Mouse (Mus musculus): ENCODE data around the gene Gm17622.

Gm17622 gene

GRCm38 (mm10) chr13:96490433-96490832 is at the start of gene Gm17622:
Gene Gm17622 (plus strand): TSS chr13:96490733.
- no peak for DNase-seq (ENCODE audit: low spot score)

DNA sequence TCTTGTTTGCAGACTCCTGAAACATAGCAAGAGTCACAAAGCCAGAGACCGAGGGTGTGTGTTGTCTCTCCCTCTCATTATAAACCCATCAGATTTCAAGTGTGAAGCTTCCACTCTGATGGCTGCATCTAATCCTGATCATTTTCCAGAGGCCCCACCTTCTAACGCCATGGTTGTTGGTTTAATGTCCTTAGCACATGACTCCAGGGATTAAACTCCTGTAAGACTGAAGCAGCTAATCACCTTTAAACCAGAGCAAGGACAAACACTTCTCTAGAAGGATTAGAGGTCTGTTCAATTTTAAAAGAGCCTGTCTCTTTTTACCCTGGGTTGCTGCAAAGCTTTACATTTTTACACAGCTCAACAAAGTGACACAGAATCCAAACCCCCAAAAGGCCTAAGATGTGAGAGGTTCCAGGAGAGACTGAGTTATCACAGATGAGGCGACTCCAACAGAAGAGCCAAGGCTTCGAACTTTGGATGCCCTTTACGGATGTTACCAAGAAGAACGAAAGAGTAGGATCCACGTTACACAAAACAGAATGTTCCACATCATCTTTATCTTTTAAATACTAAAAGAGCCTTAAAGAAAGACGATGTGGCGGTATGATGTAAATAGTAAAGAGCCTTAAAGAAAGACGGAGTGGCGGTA is 40.2 kb upstream of the Gm17622 start:
- no peak for DNase-seq (ENCODE audit: low spot score)

DNA sequence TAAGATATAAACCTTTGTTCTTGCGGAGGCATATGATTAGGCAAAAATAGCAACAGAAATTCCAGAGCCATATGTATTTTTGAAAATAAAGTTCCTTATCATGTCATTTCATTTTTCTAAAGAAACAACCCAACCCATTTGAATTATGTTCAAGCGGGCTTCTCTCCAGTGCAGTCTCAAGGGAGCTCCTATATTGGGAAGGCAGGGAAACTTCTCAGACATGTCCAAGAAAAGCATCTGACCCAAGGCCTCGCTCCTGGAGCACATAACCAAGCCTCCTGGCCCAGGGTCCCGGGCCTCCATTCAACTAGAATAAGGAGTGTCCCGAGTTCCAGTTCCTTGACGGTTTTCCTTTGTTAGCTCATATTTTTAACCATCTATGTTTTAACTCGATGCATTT is 39.7 kb upstream of the Gm17622 start:
- DNase-seq (ENCODE audit: low spot score), result no peak

GRCm38 (mm10) chr13:96451386-96452140 is 39.0 kb upstream of the Gm17622 start:
- DNase-seq (ENCODE audit: low spot score), result no peak

DNA sequence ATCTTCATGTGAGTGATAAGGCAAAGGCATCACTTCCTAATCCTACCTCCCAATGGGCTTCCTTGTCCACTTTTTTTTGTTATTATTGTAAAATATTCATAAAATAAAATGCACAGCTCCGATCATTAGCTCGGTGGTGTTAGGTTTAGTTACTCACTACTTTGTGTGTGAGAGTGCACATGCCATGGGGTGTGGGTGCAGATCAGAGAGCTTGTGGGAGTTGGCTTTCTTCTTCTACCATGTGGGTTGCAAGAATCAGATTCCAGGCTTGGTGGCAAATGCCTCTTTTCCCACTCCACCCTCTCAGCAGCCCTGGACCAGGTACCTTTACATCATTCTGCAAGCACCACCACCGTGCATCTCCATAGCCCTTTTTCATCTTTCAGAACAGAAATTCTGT is 37.9 kb upstream of the Gm17622 start:
- DNase-seq (ENCODE audit: low spot score), result no peak

DNA sequence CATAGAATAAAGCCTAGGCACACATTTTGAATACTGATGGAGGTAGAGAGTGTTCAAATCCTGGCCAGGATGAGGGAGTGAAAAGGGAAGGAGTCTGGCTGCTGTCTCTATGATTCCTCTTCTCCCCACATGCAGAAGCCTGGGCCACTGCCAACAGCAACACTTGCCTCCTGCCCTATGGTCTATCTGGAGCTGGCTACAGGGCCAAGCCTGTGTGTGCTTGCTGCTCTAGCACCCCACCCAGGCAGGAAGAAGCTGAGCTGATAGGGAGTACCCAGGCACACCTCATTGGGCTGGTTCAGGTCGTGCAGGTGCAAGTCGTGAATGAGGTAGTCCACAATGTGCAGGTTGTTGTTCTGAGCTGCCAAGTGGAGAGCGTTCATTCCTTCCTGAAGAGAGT is 36.2 kb upstream of the Gm17622 start:
- no peak for DNase-seq (ENCODE audit: low spot score)

DNA sequence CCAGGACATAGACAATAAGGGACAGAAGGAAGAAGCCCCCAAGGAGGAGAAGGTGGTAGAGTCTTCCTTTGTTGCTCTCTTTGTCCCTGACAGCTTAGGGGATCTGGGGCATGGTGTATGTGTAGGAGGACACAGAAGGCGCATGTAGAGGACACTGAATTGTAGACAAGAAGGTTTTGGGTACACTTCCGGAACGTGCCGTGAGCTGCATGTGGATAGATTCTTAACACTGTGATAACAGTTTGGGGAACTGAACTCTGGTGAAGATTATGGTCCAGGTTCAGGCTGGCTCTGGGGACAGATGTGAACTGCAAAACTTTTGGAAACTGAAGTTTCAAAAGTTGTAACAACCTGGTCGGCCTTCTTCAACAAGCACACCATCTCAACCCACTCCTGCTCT is 33.0 kb upstream of the Gm17622 start:
- DNase-seq (ENCODE audit: low spot score), result no peak

GRCm38 (mm10) chr13:96458018-96458417 is 32.5 kb upstream of the Gm17622 start:
- no peak for DNase-seq (ENCODE audit: low spot score)

GRCm38 (mm10) chr13:96458606-96459005 is 31.9 kb upstream of the Gm17622 start:
- DNase-seq (ENCODE audit: low spot score), result no peak

GRCm38 (mm10) chr13:96462644-96463043 is 27.9 kb upstream of the Gm17622 start:
- no peak for DNase-seq (ENCODE audit: low spot score)

GRCm38 (mm10) chr13:96465315-96465714 is 25.2 kb upstream of the Gm17622 start:
- no peak for DNase-seq (ENCODE audit: low spot score)

GRCm38 (mm10) chr13:96468678-96469077 is 21.9 kb upstream of the Gm17622 start:
- no peak for DNase-seq (ENCODE audit: low spot score)

- no peak for DNase-seq (ENCODE audit: low spot score)
Measured at GRCm38 (mm10) chr13:96470556-96470955, 20.0 kb upstream of the Gm17622 start.

- no peak for DNase-seq (ENCODE audit: low spot score)
Measured at GRCm38 (mm10) chr13:96470957-96471356, 19.6 kb upstream of the Gm17622 start, which contains the start of gene Ankdd1b. Gene Ankdd1b (minus strand): TSS chr13:96471198.

- DNase-seq (ENCODE audit: low spot score), result no peak
Measured at GRCm38 (mm10) chr13:96477226-96477625, 13.3 kb upstream of the Gm17622 start.

DNA sequence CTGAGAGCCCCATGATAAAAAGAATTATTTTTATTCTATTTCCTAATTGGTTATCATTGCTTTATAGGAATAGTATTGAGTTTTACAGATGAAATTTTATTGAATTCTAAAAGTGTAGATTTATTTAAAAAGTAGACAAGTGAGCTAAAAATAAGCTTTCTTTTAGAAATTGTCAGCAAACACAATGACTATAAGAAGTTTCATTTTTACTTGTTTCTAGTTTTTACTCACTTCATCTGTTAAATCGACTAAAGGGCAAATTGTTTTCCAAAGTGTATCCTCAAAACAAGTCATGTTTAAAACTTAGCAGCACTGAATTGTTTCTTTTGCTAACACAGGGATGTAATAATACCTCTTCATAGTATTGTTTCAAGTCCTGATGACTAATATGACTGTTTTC is 11.5 kb upstream of the Gm17622 start:
- DNase-seq (ENCODE audit: low spot score), result no peak

DNA sequence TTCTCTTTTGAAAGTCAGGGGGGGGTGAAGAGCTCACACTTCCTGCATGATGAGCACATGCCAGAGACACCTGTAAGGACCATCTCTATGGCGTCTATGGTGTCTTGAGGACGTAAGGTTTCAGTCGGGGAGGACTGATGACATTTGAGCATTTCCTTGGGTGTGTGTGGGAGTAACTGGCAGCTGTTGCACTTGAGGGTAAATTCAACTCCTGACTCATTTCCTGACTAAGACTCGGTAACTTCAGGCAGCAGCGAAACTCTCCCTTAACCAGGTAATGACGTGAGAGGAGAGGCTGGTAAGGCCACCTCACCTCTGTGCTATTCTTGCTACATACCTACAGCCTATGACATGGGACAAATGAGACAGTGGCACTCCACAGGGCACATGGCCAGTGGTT is 3.3 kb upstream of the Gm17622 start:
- DNase-seq (ENCODE audit: low spot score), result no peak

DNA sequence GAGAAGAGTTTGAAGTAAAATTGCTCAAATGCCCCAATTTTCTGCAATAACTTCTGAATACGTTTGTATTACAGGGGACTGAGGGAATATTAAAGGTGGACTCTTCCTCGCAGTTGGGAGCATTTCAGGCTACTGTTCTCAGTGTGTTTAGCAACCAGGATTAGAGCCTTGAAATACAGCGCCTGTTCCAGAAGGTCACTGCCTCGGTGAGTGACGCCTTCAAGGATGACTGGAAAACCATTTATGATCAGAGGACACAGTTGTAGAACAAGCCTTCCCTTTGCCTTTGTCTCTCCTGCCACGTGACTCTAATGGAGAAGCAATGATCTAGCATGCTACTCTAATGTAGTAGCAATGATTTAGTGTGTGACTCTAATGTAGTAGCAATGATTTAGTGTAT is 2.6 kb upstream of the Gm17622 start:
- DNase-seq (ENCODE audit: low spot score), result no peak

- DNase-seq (ENCODE audit: low spot score), result no peak
Measured at GRCm38 (mm10) chr13:96496630-96497029, 6.1 kb downstream of the Gm17622 start.

DNA sequence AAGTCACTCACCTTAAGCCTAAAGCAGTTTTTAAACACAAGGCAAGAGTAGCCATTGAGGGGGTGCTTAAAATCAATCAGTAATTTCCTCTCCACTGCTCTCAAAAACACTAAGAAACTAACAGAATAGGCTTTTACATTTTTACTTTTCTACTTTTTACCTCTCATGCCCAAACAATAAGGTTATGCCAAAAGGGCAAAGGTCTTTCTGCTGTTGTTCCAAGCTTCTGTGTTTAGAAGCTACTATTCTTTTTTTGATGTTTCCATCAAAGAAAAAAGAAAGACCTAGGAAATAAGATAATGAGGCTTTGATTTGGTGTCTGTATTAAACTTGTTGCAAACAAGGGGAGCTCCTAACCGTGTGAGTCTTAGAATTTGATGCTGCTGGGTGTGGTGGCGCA is 9.4 kb downstream of the Gm17622 start:
- DNase-seq (ENCODE audit: low spot score), result no peak

GRCm38 (mm10) chr13:96505661-96506060 is 15.1 kb downstream of the Gm17622 start:
- peak; percentile 8 for DNase-seq (ENCODE audit: low spot score)

DNA sequence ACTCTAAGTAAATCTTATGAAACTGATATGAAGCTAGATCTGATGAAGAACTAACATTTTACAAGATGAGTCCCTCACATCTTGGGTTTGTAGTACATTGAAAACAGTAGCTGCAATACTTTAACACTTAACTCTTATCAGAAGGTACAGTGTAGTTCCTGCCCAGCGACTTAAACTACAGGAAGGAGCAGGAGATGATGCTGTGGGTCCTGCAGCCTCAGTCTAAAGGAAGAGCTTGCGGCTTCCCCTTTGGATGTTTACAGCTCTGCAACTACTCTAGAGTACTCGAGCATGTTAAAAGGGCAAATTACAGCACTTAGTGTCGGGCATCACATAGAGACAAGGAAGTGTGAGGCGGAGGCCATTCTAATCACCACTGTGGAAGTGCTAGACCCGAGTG is 15.8 kb downstream of the Gm17622 start:
- no peak for DNase-seq (ENCODE audit: low spot score)

DNA sequence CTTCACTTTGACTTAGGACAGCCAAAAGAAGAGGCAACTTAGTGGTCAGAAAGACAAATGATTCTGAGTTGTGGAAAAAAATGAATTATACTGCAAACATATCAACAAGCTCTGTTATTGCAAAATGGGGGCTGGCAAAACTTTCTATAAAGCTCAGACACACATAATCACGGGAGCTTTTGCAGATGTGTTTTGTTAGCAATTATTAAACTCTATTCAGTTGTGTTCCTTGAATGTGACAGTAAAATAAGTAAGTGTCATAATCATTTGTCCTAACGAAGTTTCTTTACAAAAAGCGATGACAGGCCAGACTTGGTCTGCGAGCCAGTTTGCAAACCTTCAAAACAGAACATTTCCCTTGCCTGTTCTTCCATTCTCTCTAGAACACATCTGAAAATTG is 17.0 kb downstream of the Gm17622 start:
- DNase-seq (ENCODE audit: low spot score), result no peak

- DNase-seq (ENCODE audit: low spot score), result peak; percentile 43
Measured at GRCm38 (mm10) chr13:96510635-96511034, 20.1 kb downstream of the Gm17622 start.
